Mouse (Mus musculus) liver, postnatal 0 days (tissue): ENCODE measurements around the gene 4933427D14Rik.

ENCODE experiments used
- CTCF ChIP-seq: sonication (generic); IDR thresholded peaks from 2 replicates; pipeline ENCODE4 v1.5.1; 2016; ENCODE audit warnings: antibody characterized with exemption, low read depth
- EP300 ChIP-seq: IDR thresholded peaks from 2 replicates; pipeline ENCODE4 v1.6.1; 2016; ENCODE audit warnings: antibody characterized with exemption, low read depth, mild to moderate bottlenecking

GRCm38 (mm10) chr11:72110726-72111125, 96.5 kb downstream of the 4933427D14Rik start:
- TF ChIP-seq EP300 (no peak), CTCF (no peak)
